Mouse (Mus musculus): Measurements from ENCODE around the gene Utp15. TPM values are rescaled to one million over a fixed set of nuclear protein-coding genes. Genes with fewer than 3 reads are reported as not detected.

Utp15 gene
- polyA plus RNA-seq, 1 experiment: 22.8 TPM

DNA sequence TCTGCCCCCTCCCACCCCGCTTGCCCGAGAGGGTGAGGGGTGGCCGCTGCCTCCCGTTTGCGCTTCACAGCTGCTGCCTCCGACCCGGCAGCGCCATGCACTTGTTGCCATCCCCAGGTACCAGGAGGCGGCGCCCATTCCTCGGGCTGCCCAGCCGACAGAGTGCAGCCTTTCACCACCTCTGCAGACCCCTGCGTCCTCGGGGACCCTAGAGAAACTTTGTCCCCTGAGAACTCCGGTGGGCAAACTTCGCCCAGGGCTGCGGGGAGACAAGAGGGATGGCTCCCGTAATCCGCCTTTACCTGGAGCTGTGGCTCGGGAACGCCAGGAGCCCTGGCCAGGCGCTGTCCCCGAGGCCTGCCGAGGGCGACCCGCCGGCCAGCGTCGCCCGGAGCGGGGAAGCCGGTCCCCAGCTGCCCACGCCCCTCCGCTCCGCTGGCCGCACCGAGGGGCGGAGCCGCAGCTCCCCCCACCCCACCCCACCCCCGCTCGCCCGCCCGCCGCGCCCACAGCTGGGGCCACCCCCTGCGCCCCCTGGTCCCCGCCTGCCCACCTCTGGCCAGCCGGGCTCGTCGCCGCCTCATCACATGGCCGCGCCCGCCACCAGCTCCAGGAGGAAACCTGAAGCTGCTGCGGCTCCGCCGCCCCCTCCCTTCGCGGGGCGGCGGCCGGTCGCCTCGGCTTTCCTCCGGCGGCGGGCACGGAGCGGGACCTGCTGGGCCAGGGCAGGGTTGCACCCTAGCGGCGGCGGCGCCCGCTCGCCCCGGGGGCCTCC, 56.9 kb downstream of the Utp15 start, which contains the start of gene Arhgef28:
Arhgef28 (minus strand) TSS at position 669 of the 775 bp plus-strand sequence.
- DNase-seq (ENCODE audit: low read depth): peak; percentile 69
- TF ChIP-seq CTCF (IDR thresholded peaks at IDR 0.05; ENCODE audit: borderline replicate concordance, extremely low read depth, insufficient read depth, insufficient read length) (peak; percentile 33; the same call in 1 of the 2 replicates), POLR2A (IDR thresholded peaks at IDR 0.05; ENCODE audit: borderline replicate concordance, extremely low read depth, insufficient read depth, insufficient read length, poor library complexity, severe bottlenecking) (0 out of 2 replicates have a peak, but pooled peaks have one; percentile 11)

DNA sequence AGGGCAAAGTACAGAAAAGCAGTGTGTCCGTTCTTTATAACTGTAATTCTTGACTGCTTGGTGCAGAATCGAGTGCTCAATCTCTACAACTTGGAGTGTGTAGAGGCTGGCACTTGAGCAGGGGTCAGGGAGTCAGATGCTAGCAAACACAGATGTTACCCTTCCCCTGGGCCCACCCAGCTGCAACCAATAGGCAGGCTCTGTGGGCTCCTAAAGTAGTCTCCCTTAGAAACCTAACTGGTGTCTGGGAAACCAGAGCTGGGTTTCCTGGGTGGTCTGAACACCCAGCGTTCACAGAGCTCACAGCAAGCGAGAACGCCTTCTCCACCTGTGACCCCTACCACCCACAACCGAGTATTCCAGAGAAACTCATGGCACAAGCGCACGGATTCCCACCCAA, 57.7 kb downstream of the Utp15 start:
- no peak for DNase-seq (ENCODE audit: low read depth)
- no peak for TF ChIP-seq POLR2A (IDR thresholded peaks at IDR 0.05; ENCODE audit: borderline replicate concordance, extremely low read depth, insufficient read depth, insufficient read length, poor library complexity, severe bottlenecking)

DNA sequence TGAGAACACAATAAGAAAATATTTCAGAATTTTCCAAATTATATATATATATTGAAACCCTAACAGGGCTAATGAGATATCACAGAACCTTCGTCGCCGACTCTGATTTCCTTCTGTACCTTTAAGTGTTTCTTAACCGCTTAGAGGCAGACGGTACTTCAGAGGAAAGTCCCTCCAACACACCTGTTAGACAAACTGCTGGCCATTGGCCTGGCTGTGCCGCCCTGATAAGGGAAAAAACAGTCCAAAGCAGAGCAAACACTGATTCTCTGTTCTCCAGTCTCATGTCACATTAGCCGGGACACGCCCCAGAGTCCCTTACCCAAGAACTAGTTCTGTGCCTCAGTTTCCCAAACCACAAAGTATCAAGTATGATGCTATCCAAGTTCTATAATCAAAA, 58.5 kb downstream of the Utp15 start:
- TF ChIP-seq POLR2A (IDR thresholded peaks at IDR 0.05; ENCODE audit: borderline replicate concordance, extremely low read depth, insufficient read depth, insufficient read length, poor library complexity, severe bottlenecking) (no peak), CTCF (IDR thresholded peaks at IDR 0.05; ENCODE audit: borderline replicate concordance, extremely low read depth, insufficient read depth, insufficient read length) (no peak)

DNA sequence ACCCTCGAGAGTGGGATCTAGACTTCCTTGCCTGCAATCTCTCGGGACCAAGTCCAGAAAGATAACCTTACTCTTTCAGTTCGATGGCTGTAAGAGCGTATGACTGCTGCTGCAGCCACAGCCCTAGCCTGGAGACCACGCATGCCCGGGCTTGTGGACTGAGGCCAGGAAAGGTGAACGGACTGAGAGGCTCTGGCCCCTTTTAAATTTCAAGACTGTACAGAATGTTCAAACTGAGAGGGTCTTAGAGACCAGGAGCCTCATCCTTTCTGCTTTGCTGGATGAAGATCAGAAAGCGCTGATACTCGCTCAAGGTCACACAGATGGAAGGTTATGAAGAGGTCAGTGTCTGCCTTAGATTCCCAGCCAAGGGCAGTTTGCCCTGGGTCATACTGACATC, 61.4 kb downstream of the Utp15 start:
- DNase-seq (ENCODE audit: low read depth): no peak
- no peak for TF ChIP-seq POLR2A (IDR thresholded peaks at IDR 0.05; ENCODE audit: borderline replicate concordance, extremely low read depth, insufficient read depth, insufficient read length, poor library complexity, severe bottlenecking)
- no peak for TF ChIP-seq CTCF (IDR thresholded peaks at IDR 0.05; ENCODE audit: borderline replicate concordance, extremely low read depth, insufficient read depth, insufficient read length)

More for the DNA sequence above, 58.5 kb downstream of the Utp15 start:
- no peak for DNase-seq (ENCODE audit: low read depth)

Other genes with a start within 250 kb of the Utp15 start
- 8.7 and 11.3 TPM in 2 replicates for gene Arhgef28, start 56.6 kb downstream of the Utp15 start, polyA plus RNA-seq (2012; rRNA removed)
- 77.3 and 90.2 TPM in 2 replicates for gene Ankra2, start within 50 bp of the Utp15 start, polyA plus RNA-seq (2012; rRNA removed)
- gene Gm21976, start 16.8 kb upstream of the Utp15 start, polyA plus RNA-seq (2012; rRNA removed): not detected in 2 replicates
- gene Btf3, start 54.0 kb upstream of the Utp15 start, polyA plus RNA-seq (2012; rRNA removed): 459 and 601 TPM in 2 replicates
- 2.5 and 3.2 TPM in 2 replicates for gene Foxd1, start 91.2 kb upstream of the Utp15 start, polyA plus RNA-seq (2012; rRNA removed)
- gene Gm10320, start 229.0 kb upstream of the Utp15 start, polyA plus RNA-seq (2012; rRNA removed): 0.71 and 0.98 TPM in 2 replicates